Mouse (Mus musculus) frontal cortex, postnatal 36 days (tissue): ENCODE results near the gene Syap1.
"Not testable (repeated sequence)": the region's sequence is repeated elsewhere in the genome, so short reads cannot be mapped to it uniquely, and the experiment has no call there.

ENCODE experiments used
- DNase-seq, 2 experiments: peaks; one replicate each; pipeline ENCODE4 v3.0.0; 2022; ENCODE audit warnings: low spot score in 2 of 2

Syap1 gene

DNA sequence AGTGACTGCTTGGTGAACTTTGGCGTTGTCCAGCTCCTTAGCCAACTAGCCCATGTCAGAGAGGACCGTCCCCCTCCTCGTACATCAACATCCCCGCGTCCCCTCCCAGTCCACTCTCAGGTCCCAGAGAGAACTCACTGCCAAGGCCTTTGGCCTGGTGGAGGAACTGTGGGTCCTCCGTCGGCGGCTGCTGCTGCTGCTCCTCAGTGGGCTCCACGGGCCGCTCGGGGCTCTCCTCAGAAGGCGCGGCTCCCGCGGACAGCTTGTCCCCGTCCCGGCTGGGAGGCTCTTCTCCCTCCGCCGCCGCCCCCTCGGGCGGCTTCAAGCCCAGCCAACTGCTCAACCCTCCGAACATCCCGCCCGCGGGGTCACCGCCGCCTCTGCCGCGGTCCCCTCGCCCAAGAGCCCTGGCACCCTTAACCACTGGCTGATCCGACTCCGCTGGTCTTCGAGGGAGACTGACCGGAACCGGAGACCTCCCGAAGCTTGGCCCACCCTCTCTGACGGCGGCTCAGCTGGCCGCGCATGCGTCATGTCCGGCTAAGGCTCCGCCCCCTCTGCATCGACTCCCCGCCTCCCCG lies at the start of gene Syap1:
Gene Syap1, minus strand, starts transcription at position 517 of the 581 bp plus-strand sequence.
- peak; percentile 66 to 72 for DNase-seq

- no peak for DNase-seq
Observed at GRCm38 (mm10) chrX:162931467-162931866, 43.2 kb upstream of the Syap1 start.

- no peak for DNase-seq
Observed at GRCm38 (mm10) chrX:162921487-162922125, 33.4 kb upstream of the Syap1 start.

DNA sequence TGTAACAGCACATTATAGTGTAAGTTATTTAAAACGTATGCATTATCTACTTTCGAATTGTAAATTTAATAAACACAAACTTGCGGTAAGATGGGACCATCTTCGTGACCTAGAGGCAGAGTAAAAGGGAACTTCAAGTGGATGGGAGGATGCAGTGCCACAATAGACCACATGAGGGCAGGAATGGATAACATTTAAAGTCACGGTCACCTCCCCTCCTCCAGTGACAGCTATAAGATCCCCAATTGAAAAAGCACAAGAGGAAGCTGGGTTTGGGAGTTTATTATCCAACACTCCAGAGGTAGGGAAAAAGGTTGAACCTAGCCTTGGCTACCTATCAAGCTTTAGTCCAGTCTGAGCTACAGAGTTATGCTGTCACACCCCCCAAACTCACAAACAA lies 27.4 kb upstream of the Syap1 start:
- peak; percentile 37 to 55 for DNase-seq

DNA sequence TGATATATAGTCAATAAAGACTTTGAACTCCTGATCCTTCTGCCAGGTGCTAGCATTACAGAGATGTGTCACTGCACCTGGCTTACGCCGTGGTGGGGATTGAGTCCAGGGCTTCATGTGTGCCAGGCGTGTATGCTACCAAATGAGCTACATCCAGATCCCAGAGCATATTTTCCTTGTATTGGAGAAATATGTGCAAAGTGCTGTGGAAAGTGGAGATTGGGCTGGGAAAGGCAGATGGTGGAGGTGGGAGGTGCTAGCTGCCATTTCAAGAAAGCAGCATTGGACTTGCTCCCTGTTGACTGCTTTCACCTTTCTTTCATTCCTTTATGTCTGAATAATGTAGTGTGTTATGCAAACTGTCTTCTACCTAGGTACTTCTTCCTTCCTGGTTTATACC lies 25.4 kb upstream of the Syap1 start:
- peak in 1 of 2 experiments; percentile 30 for DNase-seq

GRCm38 (mm10) chrX:162907554-162907953 lies 19.3 kb upstream of the Syap1 start:
- no peak for DNase-seq

DNA sequence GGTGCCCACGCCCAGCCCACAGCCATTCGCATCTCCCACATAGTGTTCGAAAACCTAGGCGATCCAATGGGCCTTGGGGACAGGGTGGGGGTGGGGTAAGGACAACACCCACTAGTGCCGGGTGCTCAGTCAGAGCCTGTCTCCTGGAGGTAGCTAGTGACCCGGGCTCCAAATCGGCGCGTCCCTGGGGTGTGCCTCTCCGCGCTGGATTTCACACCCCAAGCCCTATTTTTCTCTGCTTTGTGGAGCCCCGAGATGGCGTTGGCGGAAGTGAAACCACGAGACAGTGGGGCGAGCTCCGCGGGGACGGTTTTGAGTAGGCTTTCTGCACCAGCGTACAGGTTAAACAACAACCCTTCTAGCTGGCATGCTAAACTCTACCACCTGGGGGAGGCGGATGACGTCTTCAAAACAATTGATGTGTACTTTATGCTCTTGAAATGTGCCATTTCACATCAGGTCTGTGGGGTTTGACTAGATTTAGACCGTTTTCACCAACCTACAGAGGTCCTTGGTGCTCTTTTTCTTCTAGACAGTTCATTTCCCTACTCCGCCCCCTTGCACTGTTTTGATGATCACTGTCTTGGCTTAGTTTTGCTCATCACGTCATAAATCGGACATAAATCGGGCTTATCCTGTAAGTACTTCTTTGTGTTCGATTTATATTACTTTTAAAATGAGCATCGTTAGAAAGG lies 13.9 kb upstream of the Syap1 start:
- peak; percentile 51 to 52 for DNase-seq

- DNase-seq, result peak; percentile 14 to 28
Observed at GRCm38 (mm10) chrX:162901371-162902039, 13.3 kb upstream of the Syap1 start.

GRCm38 (mm10) chrX:162900938-162901337 lies 12.7 kb upstream of the Syap1 start, which contains the start of gene Ctps2:
Gene Ctps2, plus strand, starts transcription at chrX:162901238.
- DNase-seq, result no peak

DNA sequence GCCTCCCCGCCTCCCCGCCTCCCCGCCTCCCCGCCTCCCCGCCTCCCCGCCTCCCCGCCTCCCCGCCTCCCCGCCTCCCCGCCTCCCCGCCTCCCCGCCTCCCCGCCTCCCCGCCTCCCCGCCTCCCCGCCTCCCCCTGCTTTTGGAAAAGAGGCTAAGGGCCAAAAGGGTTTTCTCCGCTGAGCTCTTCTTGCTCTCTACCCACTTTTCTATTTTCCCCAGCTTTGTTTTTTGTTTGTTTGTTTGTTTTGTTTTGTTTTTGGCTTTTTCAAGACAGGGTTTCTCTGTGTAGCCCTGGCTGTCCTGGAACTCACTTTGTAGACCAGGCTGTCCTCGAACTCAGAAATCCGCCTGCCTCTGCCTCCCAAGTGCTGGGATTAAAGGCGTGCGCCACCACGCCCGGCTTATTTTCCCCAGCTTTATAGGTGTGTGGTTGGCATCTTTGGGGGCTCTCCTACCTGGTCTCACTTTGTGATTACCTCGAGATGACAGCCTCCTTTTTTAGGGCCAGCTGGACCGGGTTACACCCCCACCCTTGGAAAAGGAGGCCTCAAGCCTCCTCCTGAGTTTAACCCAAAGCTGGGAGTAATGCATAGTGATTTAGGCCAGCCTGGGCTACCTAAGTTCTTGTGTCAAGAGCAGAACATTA lies 452 bp upstream of the Syap1 start:
- not testable (repeated sequence) for DNase-seq

DNA sequence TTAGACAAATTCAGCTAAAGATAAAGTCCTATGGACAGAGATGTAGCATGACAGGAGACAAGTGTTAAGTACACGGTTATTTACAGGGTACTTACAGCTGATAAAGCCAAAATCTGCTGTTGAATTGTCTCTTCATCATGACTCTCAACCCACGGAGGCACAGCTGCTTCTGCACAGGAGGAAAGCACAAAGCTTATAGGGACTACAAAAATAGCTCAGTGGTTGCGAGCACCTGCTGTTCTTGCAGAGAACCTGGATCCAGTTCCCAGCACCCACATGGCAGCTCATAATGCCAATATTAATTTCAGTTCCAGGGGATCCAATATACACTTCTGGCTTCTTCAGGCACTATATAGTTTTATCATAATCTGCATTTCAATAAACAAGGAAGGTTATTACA lies 10.0 kb downstream of the Syap1 start:
- no peak for DNase-seq

DNA sequence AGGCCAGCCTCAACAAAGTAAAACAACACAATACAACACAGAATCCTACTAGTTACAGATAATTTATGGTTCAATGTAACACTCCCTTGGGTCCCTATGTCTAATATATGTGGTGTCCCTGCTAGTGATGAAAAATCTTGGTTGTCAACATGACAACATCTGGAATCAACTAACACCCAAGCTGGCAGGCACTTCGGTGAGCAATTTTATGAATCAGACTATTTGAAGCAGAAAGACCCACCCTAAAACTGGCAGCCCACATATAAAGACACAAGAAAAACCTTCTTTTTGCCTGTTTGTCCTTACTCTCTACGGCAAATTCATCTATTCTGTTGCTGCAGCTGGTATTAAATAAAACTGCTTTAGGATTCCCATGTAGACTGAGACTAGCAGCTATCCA lies 14.5 kb downstream of the Syap1 start:
- no peak for DNase-seq

GRCm38 (mm10) chrX:162871734-162872517 lies 16.3 kb downstream of the Syap1 start:
- peak in 1 of 2 experiments; percentile 4 for DNase-seq

- DNase-seq, result no peak
Observed at GRCm38 (mm10) chrX:162868294-162868965, 19.8 kb downstream of the Syap1 start.

DNA sequence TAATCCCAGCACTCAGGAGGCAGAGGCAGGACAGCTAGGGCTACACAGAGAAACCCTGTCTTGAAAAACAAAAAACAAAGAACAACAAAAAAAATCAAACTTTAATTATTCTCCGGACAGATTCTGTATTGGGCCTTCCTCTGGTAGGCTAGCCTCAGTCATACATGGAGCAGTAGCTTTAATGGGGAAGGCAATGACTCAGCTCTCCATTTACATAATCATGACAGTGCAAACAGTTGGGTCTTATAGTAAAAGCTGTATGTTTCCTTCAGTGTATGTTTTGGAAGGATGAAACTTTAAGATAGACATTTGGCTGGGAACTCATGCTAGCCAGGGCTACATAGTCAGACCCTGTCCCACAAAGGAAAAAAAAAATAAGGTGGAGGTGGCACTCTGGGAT lies 39.6 kb downstream of the Syap1 start:
- DNase-seq, result no peak

DNA sequence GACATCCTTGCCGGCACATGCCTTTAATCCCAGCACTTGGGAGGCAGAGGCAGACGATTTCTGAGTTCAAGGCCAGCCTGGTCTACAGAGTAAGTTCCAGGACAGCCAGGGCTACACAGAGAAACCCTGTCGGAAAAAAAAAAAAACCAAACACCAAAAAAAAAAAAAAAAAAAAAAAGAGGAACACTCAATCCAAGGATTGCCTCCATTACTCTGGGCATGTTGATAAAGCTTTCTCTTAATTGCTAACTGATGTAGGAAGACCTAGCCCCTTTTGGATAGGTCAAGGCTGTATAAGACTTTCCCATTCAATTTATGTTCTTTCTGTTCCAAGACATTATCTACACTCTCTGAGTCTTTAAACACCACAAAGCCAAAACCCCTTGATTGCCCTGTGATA lies 42.7 kb downstream of the Syap1 start:
- no peak for DNase-seq

DNA sequence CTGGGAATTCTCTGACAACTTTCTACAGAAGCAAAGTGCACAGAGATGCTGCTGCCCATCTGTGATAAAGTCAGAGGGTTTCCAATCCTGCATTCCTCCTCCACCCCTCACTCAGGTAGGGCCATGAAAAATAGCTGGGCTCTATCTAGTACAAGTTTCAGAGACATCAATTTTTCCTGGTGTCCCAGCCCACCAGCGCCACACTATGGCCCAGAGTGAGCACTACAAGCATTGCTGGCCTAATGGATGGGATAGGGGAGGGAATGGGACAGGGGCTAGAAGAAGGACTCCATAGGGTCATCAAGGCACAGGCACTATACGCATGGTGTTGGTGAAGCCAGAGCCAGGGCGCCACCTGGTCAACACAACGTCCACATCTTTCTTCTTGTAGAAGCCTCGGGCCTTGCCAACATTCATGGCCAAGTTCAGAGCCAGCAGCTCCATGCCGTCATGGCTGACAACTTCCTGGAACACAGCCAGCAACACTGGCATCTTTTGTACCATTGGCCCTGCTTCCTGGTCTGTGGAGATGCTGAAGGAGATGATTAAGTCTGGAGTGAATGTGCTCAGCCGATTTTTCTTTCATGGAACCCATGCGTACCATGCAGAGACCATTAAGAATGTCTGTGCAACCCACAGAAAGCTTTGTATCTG lies 43.7 kb downstream of the Syap1 start:
- no peak for DNase-seq

DNA sequence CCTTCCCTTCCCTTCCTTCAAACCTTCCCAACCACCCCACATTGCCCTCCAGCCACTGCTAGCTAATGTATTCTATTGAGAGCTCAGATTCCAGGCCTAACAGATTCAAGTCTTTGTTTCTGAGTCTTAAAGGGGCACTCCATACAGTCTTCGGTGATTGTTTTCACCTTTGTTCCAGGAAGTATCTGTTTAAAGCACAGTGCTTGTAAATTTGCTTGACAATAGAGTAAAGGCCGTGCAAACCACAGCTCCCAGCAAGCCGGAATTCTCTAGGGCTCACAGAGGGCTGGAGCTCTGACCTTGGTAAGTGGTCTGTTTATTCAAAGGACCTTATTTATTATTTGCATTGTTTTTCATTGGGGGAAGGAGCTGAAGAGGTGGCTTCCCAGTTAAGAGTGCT lies 56.1 kb downstream of the Syap1 start:
- no peak for DNase-seq

DNA sequence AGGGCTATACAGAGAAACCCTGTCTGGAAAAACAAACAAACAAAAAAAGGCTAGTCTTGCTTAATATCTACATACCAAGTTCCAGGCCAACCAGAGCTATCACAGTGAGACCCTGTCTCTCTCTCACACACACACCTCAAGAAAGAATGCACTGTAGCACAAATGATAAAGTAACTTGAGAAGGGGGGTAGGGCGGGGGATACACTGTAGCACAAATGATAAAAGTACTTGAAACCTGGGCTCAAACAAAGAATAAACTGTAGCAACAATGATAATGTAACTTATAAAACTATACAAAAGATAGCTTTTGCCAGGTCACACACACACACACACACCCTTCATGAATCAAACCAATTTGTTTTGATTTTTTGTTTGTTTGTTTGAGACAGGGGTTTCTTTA lies 56.7 kb downstream of the Syap1 start:
- DNase-seq, result no peak

- DNase-seq, result no peak
Observed at GRCm38 (mm10) chrX:162831036-162831435, 57.2 kb downstream of the Syap1 start.
